Mouse (Mus musculus) liver, adult 2 months (tissue): Measurements from ENCODE around the gene Nos1ap. TPM values are rescaled to one million over a fixed set of nuclear protein-coding genes. Genes with fewer than 3 reads are reported as not detected.

Source experiments
- DNase-seq: peaks from one replicate; pipeline ENCODE4 v3.0.0-alpha.2; 2011; ENCODE audit warnings: low read depth, low spot score; ENCODE audit errors: extremely low read depth
- H3K27ac ChIP-seq: fragments of 200-500 bp; replicated peaks from 2 replicates; pipeline ENCODE4 v1.5.1; 2012; ENCODE audit warnings: low read depth, mild to moderate bottlenecking, control low read depth, inconsistent platforms, low read length; ENCODE audit not compliant: insufficient read depth
- H3K27me3 ChIP-seq: fragments of 200-500 bp; 2 replicates; pipeline ENCODE4 v1.6.1; 2012; ENCODE audit warnings: mild to moderate bottlenecking, moderate library complexity, low read length, inconsistent platforms; ENCODE audit not compliant: control insufficient read depth, insufficient read depth
- H3K36me3 ChIP-seq: fragments of 200-500 bp; 2 replicates; pipeline ENCODE4 v1.6.1; 2012; ENCODE audit warnings: low read length, inconsistent platforms; ENCODE audit not compliant: control insufficient read depth, insufficient read depth
- H3K4me1 ChIP-seq: fragments of 200-500 bp; 2 replicates; pipeline ENCODE4 v1.6.1; 2011; ENCODE audit warnings: low read length; ENCODE audit not compliant: control insufficient read depth, insufficient read depth
- H3K4me3 ChIP-seq: fragments of 200-500 bp; 2 replicates; pipeline ENCODE4 v1.5.1; 2011; ENCODE audit warnings: low read depth, mild to moderate bottlenecking, control low read depth, low read length, moderate library complexity; ENCODE audit not compliant: insufficient read depth
- H3K79me2 ChIP-seq: fragments of 200-500 bp; 2 replicates; pipeline ENCODE4 v1.6.1; 2012; ENCODE audit warnings: inconsistent platforms, mild to moderate bottlenecking, low read length, moderate library complexity; ENCODE audit not compliant: control insufficient read depth, insufficient read depth
- H3K9ac ChIP-seq: fragments of 200-500 bp; 2 replicates; pipeline ENCODE4 v1.6.1; 2012; ENCODE audit warnings: low read depth, mild to moderate bottlenecking, control low read depth, inconsistent platforms, low read length
- CTCF ChIP-seq: fragments of 200-500 bp; IDR thresholded peaks from 2 replicates; pipeline ENCODE4 v1.5.1; 2011; ENCODE audit warnings: low read depth, low read length, control low read depth
- POLR2A ChIP-seq: fragments of 200-500 bp; IDR thresholded peaks from 2 replicates; pipeline ENCODE4 v1.6.1; 2011; ENCODE audit warnings: low read length, control low read depth; ENCODE audit not compliant: insufficient read depth; ENCODE audit errors: extremely low read depth
- WGBS: fragments of 180-500 bp; shearing (Covaris S2); methylation state at CpG from one replicate; pipeline ENCODE4 v1.1.7; 2018; 5-methylcytosine and 5-hydroxymethylcytosine counted together
- polyA plus RNA-seq: library from polyadenylated mRNA; depleted of rRNA; stranded (reverse); fragments of >200 nt; gene quantifications from 2 replicates; pipeline ENCODE4 v1.2.3, GENCODE M21; 2012
- total RNA-seq: library from RNA; depleted of rRNA; stranded (reverse); fragments of >200 nt; gene quantifications from 2 replicates; pipeline ENCODE4 v1.2.3, GENCODE M21; 2014

Nos1ap gene
- total and polyA plus RNA-seq, 2 experiments: 1.8 to 3.1 TPM

DNA sequence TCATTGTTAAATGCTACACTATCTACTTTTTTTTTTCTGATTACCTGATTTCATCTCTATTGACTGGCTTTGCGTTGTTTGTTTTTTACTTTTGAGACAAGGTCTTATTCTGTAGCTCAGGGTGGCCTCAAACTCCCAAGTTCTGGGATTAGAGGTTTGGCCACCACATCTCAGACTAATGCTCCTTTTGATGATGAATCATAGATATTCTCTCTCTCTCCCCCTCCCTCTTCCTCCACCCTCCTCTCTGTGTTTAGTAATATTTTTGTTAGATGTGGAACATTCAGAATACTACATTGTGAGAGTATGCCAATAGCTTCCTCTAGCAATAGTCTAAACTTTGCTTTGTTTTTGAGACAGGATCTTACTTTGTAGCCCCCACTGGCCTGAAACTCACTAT is 33.8 kb upstream of the Nos1ap start:
- Histone ChIP-seq H3K4me3 (no peak overlapping the region), H3K27me3 (no peaks in the 10 kb centered on the region; the same call in 1 of the 2 replicates), H3K36me3 (no peaks in the 10 kb centered on the region), H3K79me2 (no peaks in the 10 kb centered on the region), H3K27ac (no peak overlapping the region; the same call in 1 of the 2 replicates), H3K9ac (no peak overlapping the region), H3K4me1 (peaks cover 2% of the 10 kb centered on the region)
- TF ChIP-seq POLR2A (no peak), CTCF (no peak)
- 94% methylated on average over 1 of the region's 1 CpGs for WGBS
- DNase-seq: no peak

DNA sequence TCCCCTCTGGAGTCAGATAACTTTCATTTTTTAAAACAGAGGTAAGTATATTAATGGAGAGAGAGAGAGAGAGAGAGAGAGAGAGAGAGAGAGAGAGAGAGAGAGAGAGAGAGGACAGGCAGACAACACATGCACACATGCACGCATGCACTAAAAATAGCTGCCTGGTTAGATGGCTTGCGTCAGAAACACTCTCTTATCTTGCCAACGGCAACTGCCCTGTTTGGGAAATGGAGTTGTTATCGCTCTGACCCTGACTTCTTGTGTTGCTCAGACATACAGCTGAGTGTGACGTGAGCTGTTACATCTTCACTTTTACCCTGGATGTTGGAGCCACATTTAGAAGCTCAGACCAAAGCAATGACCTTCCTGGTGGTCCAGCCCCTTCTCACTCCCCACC is 33.3 kb upstream of the Nos1ap start:
- H3K4me3 ChIP-seq: no peak overlapping the region
- no peak overlapping the region; the same call in 1 of the 2 replicates for H3K27ac ChIP-seq

DNA sequence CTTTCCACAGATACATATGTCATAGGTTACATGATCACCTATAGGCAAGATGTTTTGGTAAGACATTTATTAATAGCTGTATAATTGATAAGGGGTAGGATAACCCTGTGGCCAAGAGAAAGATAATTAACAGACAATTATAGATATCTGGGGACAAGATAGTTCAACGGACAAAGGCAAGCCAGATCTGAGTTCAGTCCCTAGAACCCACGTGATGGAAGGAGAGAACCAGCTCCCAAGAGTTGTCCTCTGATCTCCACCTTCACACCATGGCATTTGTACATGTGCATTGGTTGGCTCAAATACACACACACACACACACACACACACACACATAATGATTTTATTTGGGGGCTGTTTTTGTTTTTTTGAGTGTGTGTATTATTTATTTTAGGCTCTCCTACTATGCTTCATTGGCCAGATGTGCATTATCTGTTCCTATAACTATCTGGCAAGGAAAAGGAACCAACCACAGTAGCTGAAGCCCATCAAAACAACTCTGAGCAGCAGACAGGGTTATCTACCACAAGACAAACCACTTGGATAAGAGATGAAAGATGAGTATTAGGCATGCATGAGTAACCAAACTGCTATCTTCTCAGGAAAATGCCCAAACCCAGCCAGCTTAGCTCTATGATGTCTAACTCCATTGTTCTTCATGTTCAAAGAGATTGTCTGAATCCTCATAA is 30.2 kb upstream of the Nos1ap start:
- no peak overlapping the region for H3K27ac ChIP-seq
- H3K4me1 ChIP-seq: peaks cover 2% of the 10 kb centered on the region
- no peak overlapping the region for H3K9ac ChIP-seq
- DNase-seq: no peak
- TF ChIP-seq CTCF (no peak), POLR2A (no peak)
- no peaks in the 10 kb centered on the region for H3K36me3 ChIP-seq
- no peak overlapping the region for H3K4me3 ChIP-seq
- WGBS: 87% methylated on average over 2 of the region's 2 CpGs
- H3K27me3 ChIP-seq: no peaks in the 10 kb centered on the region; the same call in 1 of the 2 replicates
- H3K79me2 ChIP-seq: no peaks in the 10 kb centered on the region

More for the DNA sequence above, 33.3 kb upstream of the Nos1ap start:
- TF ChIP-seq POLR2A (no peak), CTCF (no peak)
- DNase-seq: peak; percentile 96
- H3K27me3 ChIP-seq: no peaks in the 10 kb centered on the region; the same call in 1 of the 2 replicates
- 2% methylated on average over 5 of the region's 5 CpGs for WGBS
- no peaks in the 10 kb centered on the region for H3K36me3 ChIP-seq
- H3K79me2 ChIP-seq: no peaks in the 10 kb centered on the region
- H3K4me1 ChIP-seq: peaks cover 2% of the 10 kb centered on the region
- no peak overlapping the region for H3K9ac ChIP-seq

DNA sequence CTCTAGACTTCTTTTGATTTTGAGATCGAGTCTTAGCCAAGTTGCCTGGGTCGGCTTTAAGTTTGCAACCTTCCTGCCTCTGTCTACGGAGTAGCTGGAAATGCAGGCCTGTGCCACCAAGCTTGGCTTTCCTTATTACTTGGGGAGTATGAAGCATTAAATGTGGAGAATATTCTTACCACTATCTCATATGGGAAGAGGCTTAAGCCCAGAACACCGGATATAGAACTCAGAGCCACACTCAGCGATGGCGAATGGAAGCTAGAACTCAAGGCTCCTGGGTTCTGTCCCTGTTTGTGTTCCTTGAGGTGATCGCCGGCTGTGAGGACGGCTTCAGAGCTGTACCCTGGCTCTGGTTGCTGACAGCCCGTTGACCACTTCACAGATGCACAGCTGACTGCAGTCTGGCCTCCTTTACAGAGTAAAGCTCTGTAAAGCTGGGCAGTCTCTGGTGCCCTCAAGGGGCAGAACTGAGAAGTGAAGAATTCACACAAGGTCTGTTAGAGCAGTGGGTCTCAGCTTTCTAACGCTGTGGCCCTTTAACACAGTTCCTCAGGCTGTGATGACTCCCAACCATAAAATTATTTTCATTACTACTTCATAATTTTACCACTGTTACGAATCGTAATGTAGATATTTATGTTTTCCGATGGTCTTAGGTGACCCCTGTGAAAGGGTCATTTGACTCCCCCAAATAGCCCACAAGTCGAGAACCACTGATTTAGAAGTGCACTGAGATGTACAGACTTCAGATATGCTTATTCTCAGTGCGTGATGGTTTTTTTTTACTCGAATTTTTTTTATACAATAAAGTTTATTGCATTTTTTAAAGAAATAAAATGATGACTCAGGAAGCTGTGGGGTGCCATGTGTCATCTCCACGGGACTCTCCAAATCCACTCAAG is 23.6 kb upstream of the Nos1ap start:
- no peak overlapping the region for H3K27ac ChIP-seq
- H3K4me3 ChIP-seq: no peak overlapping the region
- TF ChIP-seq CTCF (peak; percentile 74), POLR2A (no peak)
- H3K36me3 ChIP-seq: no peaks in the 10 kb centered on the region
- H3K9ac ChIP-seq: no peak overlapping the region
- H3K79me2 ChIP-seq: no peaks in the 10 kb centered on the region
- peaks cover 4% of the 10 kb centered on the region for H3K4me1 ChIP-seq
- DNase-seq: peak; percentile 35
- H3K27me3 ChIP-seq: no peaks in the 10 kb centered on the region
- WGBS: 63% methylated on average over 18 of the region's 18 CpGs

DNA sequence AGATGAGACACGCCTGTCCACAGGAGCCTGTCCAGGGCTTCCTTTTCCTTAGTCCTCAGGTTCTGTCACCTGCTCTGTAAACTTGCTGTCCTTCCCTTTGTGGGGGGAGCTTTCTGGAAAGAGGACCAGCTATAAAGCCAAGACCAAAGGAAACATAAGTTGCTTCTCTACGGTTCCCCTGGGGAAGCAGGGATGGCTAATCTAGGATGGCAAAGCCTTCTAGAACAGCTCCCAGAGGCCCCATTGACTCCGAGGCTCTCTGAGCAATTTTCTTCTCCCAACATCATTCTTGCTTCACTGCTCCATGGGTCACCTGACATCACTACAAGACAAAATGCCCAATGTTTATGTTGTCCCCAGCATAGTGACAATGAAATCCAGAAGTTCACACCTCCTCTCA is 22.0 kb upstream of the Nos1ap start:
- Histone ChIP-seq H3K4me1 (peaks cover 9% of the 10 kb centered on the region), H3K79me2 (no peaks in the 10 kb centered on the region), H3K4me3 (no peak overlapping the region), H3K9ac (no peak overlapping the region), H3K27me3 (no peaks in the 10 kb centered on the region), H3K27ac (no peak overlapping the region), H3K36me3 (no peaks in the 10 kb centered on the region)
- DNase-seq: no peak
- TF ChIP-seq POLR2A (no peak), CTCF (no peak)
- WGBS: 95% methylated on average over 3 of the region's 3 CpGs

DNA sequence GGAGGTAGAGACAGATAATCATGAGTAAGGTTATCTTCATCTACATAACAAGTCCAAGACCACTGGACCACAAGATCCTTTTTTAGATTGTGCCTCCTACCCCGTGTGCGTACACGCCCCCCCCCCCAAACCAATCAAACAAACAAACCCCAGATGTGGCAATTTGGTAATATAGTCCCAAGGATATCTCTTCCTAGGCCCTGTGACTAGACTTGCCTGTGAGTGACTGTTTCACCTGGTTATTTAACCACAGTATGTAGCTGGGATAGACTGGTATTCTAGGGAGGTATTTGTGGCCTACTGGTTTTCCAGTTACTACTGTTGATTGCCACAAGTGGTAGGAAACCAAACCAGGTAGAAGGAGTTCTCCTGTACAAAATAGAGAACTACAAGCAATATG is 21.0 kb upstream of the Nos1ap start:
- Histone ChIP-seq H3K4me3 (no peak overlapping the region), H3K27ac (no peak overlapping the region)

More for the DNA sequence above, 21.0 kb upstream of the Nos1ap start:
- no peak for DNase-seq
- 91% methylated on average over 3 of the region's 3 CpGs for WGBS
- Histone ChIP-seq H3K9ac (no peak overlapping the region), H3K79me2 (no peaks in the 10 kb centered on the region), H3K27me3 (no peaks in the 10 kb centered on the region), H3K4me1 (peaks cover 9% of the 10 kb centered on the region), H3K36me3 (no peaks in the 10 kb centered on the region)
- TF ChIP-seq CTCF (no peak), POLR2A (no peak)
